Mouse (Mus musculus): ENCODE measurements around the gene Olfr1051.
"Not testable (repeated sequence)": the region's sequence is repeated elsewhere in the genome, so short reads cannot be mapped to it uniquely, and the experiment has no call there.

Olfr1051 gene
- long read RNA-seq, experiment 1: 0 reads
- long read RNA-seq, experiment 2: 0 reads

DNA sequence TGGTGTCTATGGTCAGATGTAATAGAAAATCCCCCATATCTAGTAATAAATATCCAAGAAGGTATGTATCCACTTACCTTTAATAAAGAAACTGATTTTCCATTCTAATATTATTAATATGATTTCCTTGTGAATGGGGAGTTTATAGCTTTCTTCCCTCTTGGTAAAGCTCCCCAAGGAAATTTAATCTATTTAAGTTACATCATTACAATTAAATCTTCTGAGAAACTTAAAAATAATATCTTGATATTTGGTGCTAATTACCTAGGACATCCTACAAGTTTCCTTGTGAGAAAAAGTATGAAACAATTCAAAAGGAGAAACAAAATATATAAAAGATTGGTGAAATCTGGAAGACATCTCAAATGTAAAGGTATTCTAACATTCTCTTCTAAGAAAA is at the start of gene Olfr1051:
Gene Olfr1051, minus strand, starts transcription at position 101 of the 400 bp plus-strand sequence.
- intact Hi-C loops (cut with DNase I): not testable (repeated sequence)

GRCm38 (mm10) chr2:86315184-86315583 is 36.3 kb upstream of the Olfr1051 start, which contains the start of gene Olfr1053:
Gene Olfr1053 (minus strand): TSS chr2:86315284.
- intact Hi-C loops (cut with DNase I): no loop called here

- intact Hi-C loops (cut with DNase I): no loop called here
These were observed 13.3 kb upstream of the Olfr1051 start, which contains the start of gene Olfr1052 for GRCm38 (mm10) chr2:86292155-86292554. Gene Olfr1052 (plus strand): TSS chr2:86292455.

GRCm38 (mm10) chr2:86258228-86258627 is 20.7 kb downstream of the Olfr1051 start, which contains the start of gene Olfr1049:
Gene Olfr1049 (minus strand): TSS chr2:86258328.
- intact Hi-C loops (cut with DNase I): not testable (repeated sequence)

DNA sequence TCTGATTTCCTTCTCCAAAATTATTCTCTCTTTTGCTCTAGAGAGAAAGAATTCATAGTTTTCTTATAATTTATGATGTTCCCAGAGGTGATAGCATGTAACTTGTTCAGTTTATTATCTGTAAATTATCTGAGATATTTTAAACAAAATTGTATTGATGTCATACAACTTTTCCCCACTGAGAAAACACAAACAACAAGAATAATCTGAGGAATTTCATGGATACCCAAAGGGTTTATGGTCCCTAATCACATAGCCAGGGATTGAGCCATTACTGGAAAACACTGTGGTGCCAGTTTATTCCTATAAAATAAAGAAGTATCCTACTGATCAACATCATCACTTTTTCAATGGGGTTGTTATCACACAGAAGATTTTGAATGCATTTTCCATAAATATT is 38.7 kb downstream of the Olfr1051 start, which contains the start of gene Olfr1048:
Gene Olfr1048, minus strand, starts transcription at position 101 of the 400 bp plus-strand sequence.
- intact Hi-C loops (cut with DNase I): no loop called here

- intact Hi-C loops (cut with DNase I): no loop called here
These were observed 47.6 kb downstream of the Olfr1051 start, which contains the start of gene Olfr1047 for GRCm38 (mm10) chr2:86231301-86231700. Gene Olfr1047 (minus strand): TSS chr2:86231401.
